Mouse (Mus musculus): Measurements from ENCODE around the gene Cplx3.

Gene Cplx3

GRCm38 (mm10) chr9:57606139-57606851, at the start of gene Cplx3:
Gene Cplx3, minus strand, starts transcription at chr9:57606281.
- peak in 1 of 2 experiments; percentile 72 for DNase-seq (ENCODE audit: low spot score in 2 of 2)

DNA sequence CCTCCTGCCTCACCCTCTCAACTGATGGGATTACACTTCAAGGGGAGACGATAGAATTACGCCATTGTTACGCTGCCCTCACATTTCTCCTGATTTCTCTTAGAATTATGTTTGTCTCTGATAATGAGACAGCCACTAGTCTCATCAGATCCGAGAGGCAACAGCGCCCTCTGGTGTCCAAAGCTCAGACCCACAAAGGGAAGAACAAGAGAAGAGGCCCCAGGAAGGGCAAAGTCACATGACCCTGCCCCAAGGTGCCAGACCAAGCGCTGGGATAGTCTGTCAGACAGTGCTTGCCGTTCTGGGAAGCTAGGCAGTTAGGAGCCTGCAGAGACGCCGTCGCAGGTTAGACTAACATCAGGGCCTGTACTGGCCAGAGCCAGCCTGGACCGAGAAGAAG, 49.7 kb upstream of the Cplx3 start:
- peak; percentile 95 to 96 for DNase-seq (ENCODE audit: low spot score in 2 of 2)

- no peak for DNase-seq (ENCODE audit: low spot score in 2 of 2)
Measured at GRCm38 (mm10) chr9:57654966-57655365, 48.9 kb upstream of the Cplx3 start.

DNA sequence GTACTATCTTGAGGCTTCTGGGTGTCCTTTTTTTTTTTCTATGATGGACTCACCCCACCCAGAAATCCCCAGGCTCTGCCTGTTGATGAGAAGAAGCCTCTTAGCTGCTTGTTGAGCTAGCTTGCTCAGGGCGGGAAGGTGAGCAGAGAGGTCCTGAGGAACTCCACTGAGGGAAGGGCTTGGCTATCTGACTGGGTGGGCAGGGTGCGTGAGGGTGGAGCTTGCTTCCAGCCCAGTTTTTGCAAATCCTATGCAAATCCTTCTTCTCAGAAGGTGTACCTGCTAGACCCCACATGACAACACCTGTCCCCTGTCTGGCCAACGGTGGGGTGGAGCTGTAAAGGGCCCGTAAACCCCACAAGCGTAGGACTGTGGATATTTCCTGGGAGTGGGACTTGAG, 47.2 kb upstream of the Cplx3 start, which contains the start of gene Csk:
Gene Csk, minus strand, starts transcription at position 349 of the 400 bp plus-strand sequence.
- peak in 1 of 2 experiments; percentile 25 for DNase-seq (ENCODE audit: low spot score in 2 of 2)

DNA sequence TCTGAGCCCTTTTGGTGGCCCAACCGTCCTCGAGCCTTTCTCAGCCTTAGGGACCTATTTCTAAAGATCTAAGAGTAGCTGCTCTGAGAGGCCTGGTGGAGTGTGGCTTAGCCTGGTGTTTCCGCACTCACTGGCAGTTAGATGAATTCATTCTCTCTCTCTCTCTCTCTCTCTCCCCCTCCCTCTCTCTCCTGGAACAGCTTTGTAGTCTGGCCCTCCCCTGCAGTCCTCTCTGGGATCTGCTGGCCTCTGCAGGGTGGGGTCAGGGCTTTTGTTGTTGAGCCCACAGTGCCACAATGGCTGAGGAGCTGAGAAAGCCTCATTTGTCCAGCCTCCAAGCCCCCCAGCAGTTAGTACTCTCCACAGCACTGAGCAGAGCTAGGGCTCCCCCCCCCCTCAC, 46.8 kb upstream of the Cplx3 start:
- peak in 1 of 2 experiments; percentile 16 for DNase-seq (ENCODE audit: low spot score in 2 of 2)

DNA sequence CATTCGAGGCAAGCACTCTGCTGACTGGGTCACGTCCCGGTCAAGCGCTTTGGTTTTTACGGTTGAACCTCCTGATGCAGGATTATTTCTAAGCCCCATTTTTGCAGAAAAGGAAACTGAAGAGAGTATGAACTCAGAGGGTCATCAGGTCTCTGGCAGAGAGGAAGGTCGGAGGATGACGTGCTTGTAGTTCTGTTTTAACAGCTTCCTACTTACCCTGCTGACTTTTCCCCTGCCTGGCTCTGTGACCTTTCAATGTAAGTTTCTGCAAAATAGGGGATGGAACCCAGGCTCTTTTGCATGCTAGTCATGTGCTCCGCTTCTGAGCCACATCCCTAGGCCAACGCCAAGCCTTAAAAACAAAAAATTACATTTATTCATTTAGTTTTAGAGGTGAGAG, 46.3 kb upstream of the Cplx3 start:
- DNase-seq (ENCODE audit: low spot score in 2 of 2) = peak in 1 of 2 experiments; percentile 26

DNA sequence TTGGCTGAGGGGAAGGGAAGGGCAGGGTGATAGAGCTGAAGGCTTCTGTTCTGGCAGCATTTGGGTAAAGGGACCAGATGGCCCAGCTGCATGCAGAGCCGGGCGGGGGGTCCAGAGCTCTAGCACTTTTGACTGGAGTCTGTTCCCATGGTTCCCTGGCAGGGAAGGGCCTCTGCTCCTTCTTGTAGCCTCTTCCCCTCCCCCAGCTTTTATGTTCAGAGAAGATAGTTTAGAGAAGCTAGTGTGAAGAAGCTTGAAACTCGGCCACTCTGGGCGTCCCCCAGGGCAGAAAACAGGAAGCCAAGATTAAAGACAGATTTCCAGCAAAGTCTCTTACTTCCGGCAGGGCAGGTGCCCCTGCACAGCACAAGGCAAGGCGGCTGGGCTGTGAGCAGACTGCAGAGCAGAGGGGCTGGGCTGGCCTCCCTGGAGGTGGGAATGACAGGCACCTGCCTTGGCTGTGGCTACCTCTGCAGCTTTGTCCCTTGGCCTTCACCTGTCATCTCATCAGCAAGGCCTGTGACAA, 44.8 kb upstream of the Cplx3 start:
- DNase-seq (ENCODE audit: low spot score in 2 of 2) = peak; percentile 50 to 65

GRCm38 (mm10) chr9:57650130-57650785, 44.2 kb upstream of the Cplx3 start:
- DNase-seq (ENCODE audit: low spot score in 2 of 2) = peak in 1 of 2 experiments; percentile 13

- peak in 1 of 2 experiments; percentile 16 for DNase-seq (ENCODE audit: low spot score in 2 of 2)
Measured at GRCm38 (mm10) chr9:57647286-57648108, 41.4 kb upstream of the Cplx3 start.

GRCm38 (mm10) chr9:57646551-57647103, 40.5 kb upstream of the Cplx3 start:
- DNase-seq (ENCODE audit: low spot score in 2 of 2) = peak; percentile 22 to 34

DNA sequence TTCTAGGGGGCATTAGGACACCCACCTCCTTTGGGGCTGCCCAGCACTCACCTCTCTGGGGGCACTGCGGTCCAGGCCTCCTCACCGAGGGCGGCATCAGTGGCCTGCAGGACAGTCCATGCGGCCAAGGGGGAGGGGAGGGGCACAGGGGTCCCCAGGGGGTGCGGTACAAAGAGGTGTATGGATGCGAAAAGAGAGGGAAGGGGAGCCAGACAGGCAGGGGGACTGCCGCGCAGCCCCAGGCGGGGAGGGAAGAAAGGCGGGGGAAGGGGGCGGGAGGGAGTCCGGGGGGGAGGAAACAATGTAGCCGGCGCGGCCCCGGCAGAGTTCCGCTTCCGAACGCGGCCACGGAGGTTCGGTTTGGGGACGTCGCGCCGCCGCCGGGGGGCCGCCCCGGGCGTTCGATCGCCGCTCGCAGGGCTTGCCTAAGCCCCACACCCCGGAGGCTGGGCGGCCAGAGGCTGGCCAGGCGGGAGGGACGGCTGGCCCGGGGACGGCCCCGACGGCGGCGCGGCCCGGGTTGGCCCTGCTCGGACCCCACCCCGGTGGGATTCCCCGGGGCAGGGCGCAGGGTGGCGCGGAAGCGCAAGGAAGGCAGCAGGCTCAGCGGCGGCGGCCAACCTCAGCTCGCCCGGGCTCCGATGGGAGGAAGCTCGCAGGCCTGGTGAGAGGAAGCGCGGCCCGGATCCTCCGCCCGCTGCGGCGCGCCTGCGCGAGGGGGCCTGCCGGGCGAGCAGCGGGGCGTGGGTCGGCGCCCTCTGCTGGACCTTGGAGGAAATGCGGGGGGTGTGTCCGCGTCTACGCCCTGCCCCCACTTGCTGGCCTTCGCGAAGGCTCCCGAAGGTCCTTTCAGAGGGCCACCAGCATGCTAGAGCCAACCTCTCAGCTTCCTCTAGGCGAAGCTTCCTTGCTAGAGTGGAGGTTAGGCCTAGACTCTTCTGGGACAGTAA, 39.1 kb upstream of the Cplx3 start:
- peak; percentile 95 for DNase-seq (ENCODE audit: low spot score in 2 of 2)

- peak; percentile 55 to 71 for DNase-seq (ENCODE audit: low spot score in 2 of 2)
Measured at GRCm38 (mm10) chr9:57644442-57644943, 38.4 kb upstream of the Cplx3 start.

- DNase-seq (ENCODE audit: low spot score in 2 of 2) = peak in 1 of 2 experiments; percentile 65
Measured at GRCm38 (mm10) chr9:57643856-57644180, 37.7 kb upstream of the Cplx3 start.

GRCm38 (mm10) chr9:57643169-57643855, 37.2 kb upstream of the Cplx3 start:
- DNase-seq (ENCODE audit: low spot score in 2 of 2) = peak; percentile 57 to 67

DNA sequence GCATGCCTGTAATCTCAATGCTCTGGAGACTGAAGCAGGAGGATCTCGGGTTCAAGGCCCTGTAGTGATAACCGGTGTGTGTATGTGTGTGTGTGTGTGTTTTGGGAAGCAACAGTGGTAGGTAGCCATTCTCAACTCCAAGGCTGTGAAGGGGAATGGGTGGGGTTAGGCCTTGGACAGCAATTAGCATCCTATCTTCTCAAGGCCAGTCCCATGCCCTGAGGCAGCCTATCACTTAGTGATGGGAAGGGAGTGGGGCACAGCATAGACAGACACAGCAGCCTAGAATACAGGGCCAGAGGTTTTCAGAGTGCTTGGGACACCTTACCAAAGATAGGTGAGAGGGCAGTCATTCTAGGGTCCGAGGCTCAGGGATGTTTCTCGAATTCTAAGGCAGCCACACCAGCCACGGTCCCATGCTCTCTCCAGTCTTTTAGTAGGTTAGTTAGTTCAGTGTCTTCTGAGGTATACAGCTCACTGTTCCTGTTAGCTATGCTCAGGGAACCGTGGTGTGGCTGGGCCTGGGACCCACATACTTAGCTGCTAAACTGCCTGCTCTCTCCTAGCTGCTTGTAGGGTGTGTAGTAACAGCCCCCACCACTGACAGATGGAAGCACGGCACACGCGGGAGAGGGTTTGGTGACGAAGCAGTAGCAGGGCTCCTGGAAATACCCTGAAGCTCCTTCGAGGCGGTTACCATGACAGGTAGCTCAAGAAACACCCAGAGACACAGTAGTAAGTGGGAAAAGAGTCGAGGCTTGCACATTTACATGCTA, 35.9 kb upstream of the Cplx3 start:
- peak; percentile 32 to 40 for DNase-seq (ENCODE audit: low spot score in 2 of 2)

DNA sequence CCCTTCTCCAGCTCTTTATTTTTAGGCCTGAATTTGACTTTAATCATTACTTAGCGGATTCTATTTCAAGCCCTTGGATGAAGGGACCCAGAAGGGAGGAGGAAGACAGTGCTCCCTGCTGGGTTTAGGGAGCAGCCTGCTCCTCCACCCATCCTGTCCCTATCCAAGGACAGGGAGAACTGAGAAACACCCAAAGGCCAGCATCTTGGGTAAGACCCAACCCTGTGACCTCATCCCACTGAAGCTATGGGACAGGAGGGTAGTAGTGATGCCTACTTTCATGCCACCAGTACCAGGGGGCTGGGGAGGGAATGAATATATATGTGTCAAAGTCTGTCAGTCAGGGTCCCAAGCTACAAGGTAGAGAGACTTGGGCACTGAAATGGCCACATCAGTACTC, 34.9 kb upstream of the Cplx3 start:
- DNase-seq (ENCODE audit: low spot score in 2 of 2) = peak in 1 of 2 experiments; percentile 20

- DNase-seq (ENCODE audit: low spot score in 2 of 2) = peak; percentile 78 to 90
Measured at GRCm38 (mm10) chr9:57640384-57640783, 34.3 kb upstream of the Cplx3 start.

DNA sequence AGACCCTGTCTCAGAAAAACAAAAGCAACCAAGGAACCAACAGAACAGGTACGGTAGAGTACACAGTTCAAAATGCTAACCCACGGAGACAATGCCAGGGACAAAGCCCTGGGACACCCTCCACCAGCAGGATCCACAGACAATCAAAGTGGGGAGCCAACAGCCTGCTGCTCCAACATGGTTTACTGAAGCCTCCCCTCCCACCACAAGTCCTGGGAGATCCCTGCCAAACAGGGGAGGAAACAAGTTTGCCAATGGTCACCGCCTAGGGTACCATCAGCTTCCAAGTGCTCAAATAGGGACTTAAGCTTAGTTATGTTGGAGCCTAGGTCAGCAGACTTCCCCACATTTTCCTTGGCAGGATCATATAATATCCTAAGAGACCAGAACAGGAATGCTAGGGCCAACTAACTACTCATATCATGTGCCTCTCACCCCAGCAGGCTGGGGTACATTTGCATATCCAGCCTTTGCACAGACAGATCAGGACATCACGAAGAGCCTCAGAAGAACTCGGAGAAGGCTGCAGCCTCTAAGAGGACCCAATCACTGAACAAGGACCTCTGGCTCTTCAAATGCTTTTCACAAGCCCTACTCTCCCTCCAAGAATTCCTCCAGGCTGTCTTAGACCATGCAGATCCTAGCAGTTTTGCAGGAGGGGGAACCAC, 33.7 kb upstream of the Cplx3 start:
- DNase-seq (ENCODE audit: low spot score in 2 of 2) = peak; percentile 25 to 37

Data from spleen, postnatal 10 days (tissue).